Mouse (Mus musculus) CH12.LX (cell line): Measurements from ENCODE around the gene L3mbtl1. TPM values are rescaled to one million over a fixed set of nuclear protein-coding genes. Genes with fewer than 3 reads are reported as not detected.

Experiments used
- DNase-seq: peaks from one replicate; pipeline ENCODE4 v3.0.0-alpha.2; 2013; ENCODE audit errors: extremely low read depth
- H3K27ac ChIP-seq: 2 replicates; pipeline ENCODE4 v1.5.1; 2012; ENCODE audit warnings: low read depth, mild to moderate bottlenecking, control low read depth, moderate library complexity; ENCODE audit not compliant: insufficient read depth
- H3K27me3 ChIP-seq: replicated peaks from 2 replicates; pipeline ENCODE3; 2012; ENCODE audit warnings: inconsistent platforms
- H3K36me3 ChIP-seq, 2 experiments: replicated peaks in 1 of 2; 2 replicates each; pipeline versions ENCODE3 to v1.6.1; 2012; ENCODE audit warnings: inconsistent platforms in 1 of 2, low read length in 1 of 2, mild to moderate bottlenecking in 1 of 2, mixed read lengths in 1 of 2, moderate library complexity in 1 of 2; ENCODE audit not compliant: control insufficient read depth in 1 of 2, insufficient read depth in 1 of 2
- H3K4me1 ChIP-seq, 2 experiments: 2 replicates each; pipeline ENCODE4 v1.6.1; 2012; ENCODE audit warnings: inconsistent platforms in 1 of 2, moderate library complexity in 1 of 2; ENCODE audit not compliant: insufficient read depth in 2 of 2, control insufficient read depth in 1 of 2
- H3K4me2 ChIP-seq: 2 replicates; pipeline ENCODE4 v1.6.1; 2012; ENCODE audit warnings: low read depth, mild to moderate bottlenecking, control low read depth; ENCODE audit not compliant: poor library complexity, insufficient read depth, severe bottlenecking
- H3K4me3 ChIP-seq, 3 experiments: fragments of 150-350 bp in 1 of 3; sonication (generic) in 1 of 3; replicated peaks in 1 of 3; 2 replicates each; pipeline versions ENCODE3 to v1.5.1; 2011 to 2012; ENCODE audit warnings: low read depth in 2 of 3, low read length in 2 of 3, mild to moderate bottlenecking in 2 of 3, moderate library complexity in 2 of 3, control low read depth in 1 of 3, improper control_type of control experiment in 1 of 3, inconsistent platforms in 1 of 3, mixed read lengths in 1 of 3; ENCODE audit not compliant: poor library complexity in 1 of 3
- H3K79me2 ChIP-seq: replicated peaks from 2 replicates; pipeline ENCODE4 v1.6.1; 2012; ENCODE audit warnings: mild to moderate bottlenecking, moderate library complexity; ENCODE audit not compliant: control insufficient read depth, poor library complexity, insufficient read depth, severe bottlenecking; ENCODE audit errors: extremely low read depth
- H3K9ac ChIP-seq: 2 replicates; pipeline ENCODE4 v1.6.1; 2012; ENCODE audit warnings: low read depth, mild to moderate bottlenecking, control low read depth, moderate library complexity; ENCODE audit not compliant: insufficient read depth
- H3K9me3 ChIP-seq: replicated peaks from 2 replicates; pipeline ENCODE3; 2012; ENCODE audit warnings: low read length, inconsistent platforms, mixed read lengths
- CHD2 ChIP-seq: IDR thresholded peaks from 2 replicates; pipeline ENCODE4 v1.6.1; 2011; ENCODE audit warnings: low read length, improper control_type of control experiment
- E2F4 ChIP-seq: IDR thresholded peaks from 2 replicates; pipeline ENCODE4 v1.6.1; 2011; ENCODE audit warnings: low read depth, low read length, improper control_type of control experiment; ENCODE audit not compliant: insufficient replicate concordance
- EP300 ChIP-seq: IDR thresholded peaks from 2 replicates; pipeline ENCODE4 v1.6.1; 2011; ENCODE audit warnings: low read length, improper control_type of control experiment
- ETS1 ChIP-seq: conservative IDR thresholded peaks from 2 replicates; pipeline ENCODE4 v1.6.1; 2012; ENCODE audit warnings: low read depth, mild to moderate bottlenecking, inconsistent platforms, low read length, improper control_type of control experiment, moderate library complexity
- HCFC1 ChIP-seq: IDR thresholded peaks from 2 replicates; pipeline ENCODE4 v1.6.1; 2012; ENCODE audit warnings: low read depth, mild to moderate bottlenecking, inconsistent platforms, low read length, improper control_type of control experiment
- IRF4 ChIP-seq: IDR thresholded peaks from 2 replicates; pipeline ENCODE4 v1.6.1; 2014; ENCODE audit warnings: low read depth, mild to moderate bottlenecking, inconsistent platforms, low read length, improper control_type of control experiment
- KAT2A ChIP-seq: IDR thresholded peaks from 2 replicates; pipeline ENCODE4 v1.6.1; 2012; ENCODE audit warnings: low read length, improper control_type of control experiment, inconsistent platforms; ENCODE audit not compliant: insufficient replicate concordance
- MAFK ChIP-seq: IDR thresholded peaks from 2 replicates; pipeline ENCODE4 v1.6.1; 2011; ENCODE audit warnings: low read length, improper control_type of control experiment; ENCODE audit not compliant: insufficient replicate concordance
- MAX ChIP-seq: IDR thresholded peaks from 2 replicates; pipeline ENCODE4 v1.6.1; 2011; ENCODE audit warnings: low read length, improper control_type of control experiment
- MEF2A ChIP-seq: IDR thresholded peaks from 2 replicates; pipeline ENCODE4 v1.6.1; 2014; ENCODE audit warnings: low read depth, mild to moderate bottlenecking, inconsistent platforms, low read length, improper control_type of control experiment, borderline replicate concordance
- MXI1 ChIP-seq: IDR thresholded peaks from 2 replicates; pipeline ENCODE4 v1.6.1; 2011; ENCODE audit warnings: mild to moderate bottlenecking, low read depth, low read length, improper control_type of control experiment
- MYC ChIP-seq: IDR thresholded peaks from 2 replicates; pipeline ENCODE4 v1.6.1; 2011; ENCODE audit warnings: low read depth, mild to moderate bottlenecking, improper control_type of control experiment, low read length
- NRF1 ChIP-seq: IDR thresholded peaks from 2 replicates; pipeline ENCODE4 v1.6.1; 2014; ENCODE audit warnings: low read depth, mild to moderate bottlenecking, inconsistent platforms, low read length, improper control_type of control experiment, moderate library complexity
- POLR2A ChIP-seq: IDR thresholded peaks from 2 replicates; pipeline ENCODE4 v1.6.1; 2011; ENCODE audit warnings: low read depth, mild to moderate bottlenecking, improper control_type of control experiment, low read length
- RCOR1 ChIP-seq: conservative IDR thresholded peaks from 2 replicates; pipeline ENCODE4 v1.6.1; 2012; ENCODE audit warnings: low read depth, mild to moderate bottlenecking, inconsistent platforms, low read length, improper control_type of control experiment
- SMC3 ChIP-seq: IDR thresholded peaks from 2 replicates; pipeline ENCODE4 v1.6.1; 2011; ENCODE audit warnings: low read depth, low read length, improper control_type of control experiment
- TBP ChIP-seq: conservative IDR thresholded peaks from 2 replicates; pipeline ENCODE4 v1.6.1; 2011; ENCODE audit warnings: low read depth, low read length, improper control_type of control experiment
- TCF12 ChIP-seq: IDR thresholded peaks from 2 replicates; pipeline ENCODE4 v1.6.1; 2014; ENCODE audit warnings: low read depth, mild to moderate bottlenecking, inconsistent platforms, low read length, improper control_type of control experiment
- UBTF ChIP-seq: IDR thresholded peaks from 2 replicates; pipeline ENCODE4 v1.6.1; 2012; ENCODE audit warnings: low read depth, mild to moderate bottlenecking, inconsistent platforms, low read length, improper control_type of control experiment, moderate library complexity
- USF1 ChIP-seq: IDR thresholded peaks from 2 replicates; pipeline ENCODE4 v1.6.1; 2014; ENCODE audit warnings: low read depth, mild to moderate bottlenecking, inconsistent platforms, low read length, improper control_type of control experiment
- USF2 ChIP-seq: conservative IDR thresholded peaks from 2 replicates; pipeline ENCODE4 v1.6.1; 2011; ENCODE audit warnings: low read depth, low read length, improper control_type of control experiment
- ZKSCAN1 ChIP-seq: IDR thresholded peaks from 2 replicates; pipeline ENCODE4 v1.6.1; 2012; ENCODE audit warnings: low read depth, inconsistent platforms, low read length, improper control_type of control experiment, borderline replicate concordance
- ZMIZ1 ChIP-seq: IDR thresholded peaks from 2 replicates; pipeline ENCODE4 v1.6.1; 2012; ENCODE audit warnings: low read depth, mild to moderate bottlenecking, inconsistent platforms, low read length, improper control_type of control experiment
- ZNF384 ChIP-seq: IDR thresholded peaks from 2 replicates; pipeline ENCODE4 v1.6.1; 2012; ENCODE audit warnings: low read depth, low read length, improper control_type of control experiment, inconsistent platforms
- dilution Hi-C: fragments of 300-500 bp; cut with MboI; formaldehyde crosslinking; loops from 2 replicates; pipeline ENCODE4 v1.14.3; 2020; ENCODE audit warnings: low sequenced_read_pairs; ENCODE audit not compliant: extremely low pct_unique_long_range_greater_than_20kb, extremely low pct_ligation_motif_present
- in situ Hi-C: fragments of 300-500 bp; cut with MboI; formaldehyde crosslinking; loops from 3 replicates; pipeline ENCODE4 v1.14.3; 2019; ENCODE audit warnings: low sequenced_read_pairs, low pct_ligation_motif_present, low pct_unique_long_range_greater_than_20kb, mixed read lengths
- polyA plus RNA-seq: library from polyadenylated mRNA; unstranded; fragments of >175 nt; gene quantifications from 2 replicates; pipeline ENCODE4 v1.2.1, GENCODE M21; 2012; ENCODE audit warnings: low read depth; ENCODE audit not compliant: insufficient read length
- total RNA-seq, 2 experiments: library from RNA; depleted of rRNA; stranded (reverse); fragments of 300-350 nt in 1 of 2; fragments of >200 nt in 1 of 2; gene quantifications; 2 replicates each; pipeline ENCODE4 v1.2.3; 2012 to 2014

The L3mbtl1 gene
- total and polyA plus RNA-seq, 3 experiments, result 0.09 TPM; not detected in 2

GRCm38 (mm10) chr2:162969101-162969500 lies 25.8 kb downstream of the L3mbtl1 start:
- peaks cover 65% of the 10 kb centered on the region for H3K27me3 ChIP-seq
- no peak overlapping the region for H3K4me2 ChIP-seq
- H3K4me1 ChIP-seq, result no peaks in the 10 kb centered on the region
- H3K36me3 ChIP-seq, result no peaks in the 10 kb centered on the region
- in situ Hi-C loops, result no loop called here
- peak; percentile 22 for DNase-seq
- no peak overlapping the region for H3K27ac ChIP-seq
- no peak overlapping the region for H3K4me3 ChIP-seq
- dilution Hi-C loops, result no loop called here
- TF ChIP-seq NRF1, result no peak
- no peak for TF ChIP-seq ETS1
- TF ChIP-seq MEF2A, result no peak
- TF ChIP-seq RCOR1, result no peak
- no peak for TF ChIP-seq ZKSCAN1
- no peak for TF ChIP-seq MXI1
- no peak for TF ChIP-seq EP300
- TF ChIP-seq HCFC1, result no peak
- TF ChIP-seq USF1, result no peak
- no peak for TF ChIP-seq MAX
- TF ChIP-seq USF2, result no peak
- no peak for TF ChIP-seq E2F4
- TF ChIP-seq SMC3, result no peak
- no peak for TF ChIP-seq IRF4
- no peak for TF ChIP-seq TBP
- TF ChIP-seq ZNF384, result no peak
- TF ChIP-seq ZMIZ1, result no peak
- no peak overlapping the region for H3K9ac ChIP-seq
- no peaks in the 10 kb centered on the region for H3K79me2 ChIP-seq
- H3K9me3 ChIP-seq, result no peaks in the 10 kb centered on the region

- Histone ChIP-seq H3K27me3 (peaks cover 54% of the 10 kb centered on the region), H3K27ac (no peak overlapping the region), H3K4me2 (no peak overlapping the region), H3K36me3 (no peaks in the 10 kb centered on the region), H3K9me3 (no peaks in the 10 kb centered on the region), H3K9ac (no peak overlapping the region), H3K79me2 (no peaks in the 10 kb centered on the region), H3K4me1 (peaks cover 0 to under 1% of the 10 kb centered on the region in 2 experiments; a peak in 2 of 4 replicates), H3K4me3 (no peak overlapping the region)
- in situ Hi-C loops (no loop called here), dilution Hi-C loops (no loop called here)
- DNase-seq, result no peak
- TF ChIP-seq MEF2A (no peak), ETS1 (no peak), ZNF384 (no peak), TCF12 (no peak), UBTF (no peak), SMC3 (no peak), IRF4 (no peak), MYC (no peak), TBP (no peak), CHD2 (no peak), KAT2A (no peak), MAFK (no peak), POLR2A (no peak), E2F4 (no peak), EP300 (no peak)
Measured at GRCm38 (mm10) chr2:162970896-162971295, 27.6 kb downstream of the L3mbtl1 start.
